Comparison of ENCODE assay signal across 25 mouse cellular contexts in genomic region chr10:125943098-125943497, GRCm38 (mm10). TPM values are rescaled to one million over a fixed set of nuclear protein-coding genes. Genes with fewer than 3 reads are reported as not detected.
"Had no signal": no experiment of that assay in that cellular context is flagged by ENCODE, and none has a peak within 500 bp of the region (broad histone marks: within the 10 kb centered on the region; RNA-seq: fewer than 3 reads in every experiment).

No protein-coding gene starts in this region.

- H3K4me2 ChIP-seq: heart, embryonic 11.5 days; heart, embryonic 13.5 days; heart, embryonic 15.5 days; hindbrain, embryonic 12.5 days; hindbrain, embryonic 15.5 days; liver, embryonic 11.5 days; liver, embryonic 13.5 days; liver, embryonic 15.5 days had no signal

- H3K4me1 ChIP-seq: heart, embryonic 15.5 days; hindbrain, embryonic 15.5 days; liver, embryonic 13.5 days; liver, embryonic 15.5 days had no signal

- H3K9ac ChIP-seq: heart, embryonic 13.5 days; heart, embryonic 15.5 days; hindbrain, embryonic 12.5 days; hindbrain, embryonic 15.5 days; liver, embryonic 13.5 days; liver, embryonic 15.5 days had no signal

- H3K4me3 ChIP-seq: gastrocnemius, adult 2 months; heart, adult 2 months; heart, embryonic 13.5 days; heart, embryonic 15.5 days; hindbrain, embryonic 10.5 days; hindbrain, embryonic 12.5 days; hindbrain, embryonic 15.5 days; layer of hippocampus, adult 2 months; left cerebral cortex, adult 2 months; liver, embryonic 13.5 days; liver, embryonic 15.5 days had no signal

- H3K27me3 ChIP-seq: hindbrain, embryonic 12.5 days; hindbrain, embryonic 15.5 days; liver, embryonic 13.5 days; liver, embryonic 15.5 days had no signal

- DNase-seq: gastrocnemius, adult 2 months; gastrocnemius, postnatal 10 days; gastrocnemius, postnatal 25 days; heart, adult 2 months; heart, postnatal 14 days; heart, postnatal 4 days; kidney, adult 18-20 months; kidney, adult 8-10 months; kidney, postnatal 10 days; kidney, postnatal 25 days; kidney, postnatal 4 days; liver; liver, embryonic 13.5 days had no signal

- H3K27ac ChIP-seq: gastrocnemius, adult 2 months; heart, adult 2 months; heart, embryonic 13.5 days; heart, embryonic 15.5 days; hindbrain, embryonic 10.5 days; hindbrain, embryonic 12.5 days; hindbrain, embryonic 15.5 days; layer of hippocampus, adult 2 months; left cerebral cortex, adult 2 months; liver, embryonic 13.5 days; liver, embryonic 15.5 days had no signal

- H3K36me3 ChIP-seq: heart, embryonic 13.5 days; heart, embryonic 15.5 days; hindbrain, embryonic 10.5 days; hindbrain, embryonic 12.5 days; hindbrain, embryonic 15.5 days; liver, embryonic 13.5 days; liver, embryonic 15.5 days had no signal

- ATAC-seq: inflammation-experienced regulatory T-cells, adult 6 months; intestine, postnatal 0 days had no signal

- H3K9me3 ChIP-seq: heart, embryonic 13.5 days; heart, embryonic 15.5 days; hindbrain, embryonic 10.5 days; hindbrain, embryonic 12.5 days; hindbrain, embryonic 15.5 days; liver, embryonic 13.5 days; liver, embryonic 15.5 days had no signal

RNA-seq across cellular contexts. Expression of gene Lrig3, which starts 22.9 kb away (rescaled TPM):
- polyA plus RNA-seq: inflammation-experienced regulatory T-cells, adult 6 months had no signal
